Mouse (Mus musculus) hindbrain, postnatal 0 days (tissue): ENCODE measurements at regions not wholly inside any gene's neighbourhood (a gene's known extent, or its start where the extent isn't known, plus 50 kb on each side); places are given as distances from the start of the nearest gene placed in this dataset.
"Not testable (repeated sequence)": the region's sequence is repeated elsewhere in the genome, so short reads cannot be mapped to it uniquely, and the experiment has no call there.

Experiments
- ATAC-seq: fragments of 200-750 bp; cut with Nextera tagmentation; 2 replicates; pipeline ENCODE4 v1.8.0; 2017; ENCODE audit warnings: mild to moderate bottlenecking, moderate TSS enrichment, moderate library complexity
- DNase-seq: peaks from one replicate; pipeline ENCODE4 v3.0.0-alpha.2; 2015; ENCODE audit warnings: low spot score
- H3K27ac ChIP-seq: fragments of 300-500 bp; sonication (generic); 2 replicates; pipeline ENCODE4 v1.5.1; 2014; ENCODE audit warnings: mild to moderate bottlenecking
- H3K27me3 ChIP-seq: fragments of 300-500 bp; sonication (generic); 2 replicates; pipeline ENCODE4 v1.6.1; 2014; ENCODE audit warnings: low read length, mixed read lengths; ENCODE audit not compliant: insufficient read depth
- H3K36me3 ChIP-seq: fragments of 300-500 bp; sonication (generic); 2 replicates; pipeline ENCODE4 v1.6.1; 2014; ENCODE audit warnings: low read length, mixed read lengths; ENCODE audit not compliant: insufficient read depth
- H3K4me1 ChIP-seq: fragments of 300-500 bp; sonication (generic); 2 replicates; pipeline ENCODE4 v1.6.1; 2014; ENCODE audit warnings: antibody characterized with exemption, low read length, mixed read lengths; ENCODE audit not compliant: insufficient read depth
- H3K4me2 ChIP-seq: fragments of 300-500 bp; sonication (generic); 2 replicates; pipeline ENCODE4 v1.6.1; 2014; ENCODE audit warnings: low read depth, mild to moderate bottlenecking, low read length, moderate library complexity, mixed read lengths
- H3K4me3 ChIP-seq: fragments of 300-500 bp; sonication (generic); 2 replicates; pipeline ENCODE4 v1.5.1; 2014; ENCODE audit warnings: low read length
- H3K9ac ChIP-seq: fragments of 300-500 bp; sonication (generic); replicated peaks from 2 replicates; pipeline ENCODE4 v1.6.1; 2014; ENCODE audit warnings: mild to moderate bottlenecking, low read length, moderate library complexity, mixed read lengths
- H3K9me3 ChIP-seq: fragments of 300-500 bp; sonication (generic); 2 replicates; pipeline ENCODE4 v1.6.1; 2016; ENCODE audit warnings: low read length, mixed read lengths
- CTCF ChIP-seq: IDR thresholded peaks from 2 replicates; pipeline ENCODE4 v1.5.1; 2016; ENCODE audit warnings: antibody characterized with exemption, control low read depth, low read depth
- WGBS: fragments of 180-500 bp; shearing (Covaris S2); extraction: QIAGEN DNeasy Blood & Tissue Kit; methylation state at CpG from one replicate; pipeline ENCODE4 v1.1.7; 2014; 5-methylcytosine and 5-hydroxymethylcytosine counted together

DNA sequence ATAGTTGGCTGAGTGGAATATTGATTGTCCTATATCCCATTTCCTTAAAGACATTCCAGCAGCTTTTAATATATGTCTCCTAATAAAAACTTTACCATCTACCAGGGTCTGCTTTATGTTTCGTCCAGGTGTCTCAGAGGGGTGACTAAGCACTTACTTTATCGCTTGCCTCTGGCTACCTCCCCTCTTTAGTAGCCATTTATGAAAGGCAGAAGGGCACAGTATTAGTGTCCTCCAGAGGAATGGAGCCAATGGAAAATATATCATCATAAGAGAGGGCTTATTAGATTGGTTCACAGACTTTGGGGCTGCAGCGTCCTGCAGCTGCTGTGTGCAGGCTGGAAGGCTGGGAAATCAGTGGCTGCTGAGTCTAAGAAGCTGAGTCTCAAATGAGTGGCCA, 271.8 kb upstream of the Slc39a10 start:
- Histone ChIP-seq H3K4me3 (no peak overlapping the region), H3K9me3 (0 out of 2 replicates have a peak, but pooled peaks cover 2% of the 10 kb centered on the region), H3K4me1 (no peaks in the 10 kb centered on the region), H3K27ac (no peak overlapping the region), H3K27me3 (no peaks in the 10 kb centered on the region), H3K36me3 (no peaks in the 10 kb centered on the region), H3K4me2 (no peak overlapping the region), H3K9ac (no peak overlapping the region)
- no peak for TF ChIP-seq CTCF
- DNase-seq: no peak
- ATAC-seq: no peak
- 63% methylated on average over 3 of the region's 3 CpGs for WGBS

DNA sequence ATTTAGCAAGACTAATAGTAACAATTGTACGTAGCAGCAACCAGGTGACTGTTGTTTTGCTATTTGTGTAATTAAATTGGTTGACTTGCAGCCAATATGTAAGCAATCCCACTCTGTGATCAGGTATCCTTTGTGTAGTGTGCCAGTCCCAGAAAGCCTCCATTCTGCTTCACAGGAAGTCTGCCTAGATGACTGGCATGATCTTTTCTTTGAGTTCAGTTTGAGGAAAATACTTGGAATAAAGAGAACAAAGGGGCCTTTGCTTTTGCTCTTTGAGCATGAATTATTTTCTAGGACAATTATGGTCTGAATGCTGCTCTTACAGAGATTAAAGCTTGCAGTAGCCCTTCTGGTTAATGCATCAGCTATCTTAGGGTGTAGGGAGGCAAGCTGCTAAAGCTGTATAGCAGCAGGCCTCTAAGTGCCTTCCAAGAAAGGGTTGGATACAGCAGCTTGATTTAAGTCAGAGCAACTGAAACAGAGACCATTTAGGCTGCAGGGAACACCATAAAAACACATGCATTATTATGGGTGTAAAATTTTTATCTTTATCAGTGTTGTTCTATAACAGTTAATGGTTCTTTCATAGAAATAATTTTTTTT, 271.3 kb upstream of the Slc39a10 start:
- peak; percentile 13 for DNase-seq
- no peak for TF ChIP-seq CTCF
- Histone ChIP-seq H3K36me3 (no peaks in the 10 kb centered on the region), H3K4me1 (no peaks in the 10 kb centered on the region), H3K9ac (no peak overlapping the region), H3K4me2 (no peak overlapping the region), H3K9me3 (0 out of 2 replicates have a peak, but pooled peaks cover 2% of the 10 kb centered on the region), H3K27me3 (no peaks in the 10 kb centered on the region), H3K4me3 (no peak overlapping the region), H3K27ac (no peak overlapping the region)
- 28% methylated on average over 1 of the region's 1 CpGs for WGBS
- peak; percentile 84 for ATAC-seq

DNA sequence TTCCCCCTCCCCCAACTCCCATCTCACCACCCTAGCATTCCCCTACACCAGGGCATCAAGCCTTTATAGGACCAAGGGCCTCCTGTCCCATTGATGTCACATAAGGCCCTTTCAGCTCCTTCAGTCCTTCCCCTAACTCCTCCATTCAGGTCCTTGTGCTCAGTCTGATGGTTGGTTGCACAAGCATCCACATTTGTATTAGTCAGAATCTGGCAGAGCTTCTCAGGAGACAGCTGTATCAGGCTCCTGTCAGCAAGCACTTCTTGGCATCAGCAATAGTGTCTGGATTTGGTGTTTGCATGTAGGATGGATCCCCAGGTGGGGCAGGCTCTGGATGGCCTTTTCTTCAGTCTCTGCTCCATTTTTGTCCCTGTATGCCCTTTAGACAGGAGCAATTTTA, 237.4 kb upstream of the Slc39a10 start:
- not testable (repeated sequence) for H3K27ac ChIP-seq, ATAC-seq, H3K27me3 ChIP-seq, H3K4me2 ChIP-seq, H3K4me3 ChIP-seq, DNase-seq, H3K4me1 ChIP-seq, H3K9ac ChIP-seq, H3K9me3 ChIP-seq, H3K36me3 ChIP-seq

DNA sequence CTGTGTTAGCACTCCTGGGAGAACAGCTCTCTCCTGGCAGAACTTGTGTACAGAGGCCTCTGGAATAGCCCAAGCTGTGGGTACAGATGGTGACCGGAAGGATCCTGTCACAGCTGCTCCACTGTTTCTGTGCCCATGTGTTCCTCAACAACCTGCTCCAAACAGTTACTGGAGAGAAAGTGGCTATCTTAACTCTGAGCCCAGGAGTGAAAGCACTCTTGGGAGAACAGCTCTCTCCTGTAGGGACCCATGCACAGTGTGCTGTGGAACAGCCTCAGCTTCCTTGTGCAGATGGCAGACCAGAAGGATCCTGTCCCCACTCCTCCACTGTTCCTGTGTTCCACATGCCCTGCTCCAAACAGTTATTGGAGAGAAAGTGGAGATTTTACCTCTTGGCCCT, 227.0 kb upstream of the Slc39a10 start:
- no peak for DNase-seq

DNA sequence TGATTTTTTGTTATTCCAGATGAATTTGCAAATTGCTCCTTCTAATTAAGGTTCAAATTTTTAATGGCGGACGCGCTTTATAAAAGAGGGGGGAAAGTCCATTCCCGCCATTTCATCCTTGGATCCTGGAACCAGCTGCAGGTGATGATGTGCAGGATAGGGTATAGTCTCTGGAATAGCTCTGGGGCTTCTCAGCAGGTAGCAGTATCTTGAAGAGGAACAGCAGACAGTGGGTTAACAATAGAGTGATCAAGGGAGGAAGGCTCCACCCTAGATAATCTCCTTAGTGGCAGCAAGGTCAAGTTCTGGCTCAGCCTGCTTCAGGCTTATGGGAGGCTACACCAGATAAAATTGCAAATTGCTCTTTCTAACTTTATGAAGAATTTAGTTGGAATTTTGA, 224.0 kb upstream of the Slc39a10 start:
- ATAC-seq, H3K27me3 ChIP-seq, H3K4me3 ChIP-seq, H3K27ac ChIP-seq, H3K4me1 ChIP-seq, H3K9me3 ChIP-seq, DNase-seq, H3K4me2 ChIP-seq, H3K36me3 ChIP-seq, H3K9ac ChIP-seq: not testable (repeated sequence)
- WGBS: 96% methylated on average over 4 of the region's 4 CpGs

More for the DNA sequence above, 227.0 kb upstream of the Slc39a10 start:
- ATAC-seq: 0 out of 2 replicates have a peak, but pooled peaks have one; percentile 47
- Histone ChIP-seq H3K27ac (no peak overlapping the region), H3K4me3 (no peak overlapping the region), H3K4me1 (no peaks in the 10 kb centered on the region), H3K36me3 (no peaks in the 10 kb centered on the region), H3K27me3 (no peaks in the 10 kb centered on the region), H3K9me3 (no peaks in the 10 kb centered on the region), H3K9ac (no peak overlapping the region), H3K4me2 (no peak overlapping the region)
- no peak for TF ChIP-seq CTCF
- WGBS: 72% methylated on average over 1 of the region's 1 CpGs

DNA sequence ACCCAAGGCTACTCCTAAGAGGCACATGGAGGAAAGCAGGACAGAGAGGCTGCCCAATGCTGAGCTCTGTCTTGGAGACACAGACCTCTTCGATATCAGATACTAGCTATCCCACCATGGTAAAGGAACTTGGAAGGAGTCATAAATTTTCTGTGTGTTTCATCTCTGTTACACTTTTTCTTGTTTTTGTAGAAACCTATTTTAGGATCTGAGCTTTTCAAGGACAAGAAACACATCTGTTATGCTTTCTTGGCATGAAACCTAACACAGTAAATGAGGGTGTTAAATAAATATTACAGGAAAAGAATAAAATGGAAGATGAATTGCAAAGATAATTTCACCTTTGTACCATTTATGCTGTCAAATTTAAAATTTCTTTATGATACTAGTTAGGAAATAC, 219.8 kb upstream of the Slc39a10 start:
- TF ChIP-seq CTCF: no peak
- H3K4me3 ChIP-seq: no peak overlapping the region
- DNase-seq: no peak
- no peaks in the 10 kb centered on the region for H3K36me3 ChIP-seq
- ATAC-seq: no peak
- H3K27me3 ChIP-seq: no peaks in the 10 kb centered on the region
- no peaks in the 10 kb centered on the region for H3K4me1 ChIP-seq
- no peaks in the 10 kb centered on the region for H3K9me3 ChIP-seq
- H3K4me2 ChIP-seq: no peak overlapping the region
- WGBS: 74% methylated on average over 1 of the region's 1 CpGs
- no peak overlapping the region for H3K9ac ChIP-seq
- no peak overlapping the region for H3K27ac ChIP-seq

DNA sequence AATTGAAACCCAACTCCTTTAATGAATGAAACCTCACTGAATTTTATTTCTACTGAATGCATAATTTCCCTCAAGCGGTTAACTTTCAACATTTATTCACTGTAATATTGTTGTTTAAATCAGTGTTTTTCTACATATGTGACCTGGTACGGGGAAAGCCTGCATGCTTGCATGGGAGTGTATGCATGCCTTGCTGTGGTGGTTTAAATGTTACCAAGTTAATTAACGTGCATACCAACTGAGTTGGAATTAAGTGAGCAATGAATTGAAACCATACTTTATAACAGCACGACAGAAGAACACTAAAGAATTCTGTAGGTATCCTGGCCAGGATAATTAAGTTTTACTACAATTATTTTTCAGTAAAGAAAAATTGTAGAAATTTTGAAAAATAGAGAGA, 211.4 kb upstream of the Slc39a10 start:
- WGBS: 73% methylated on average over 4 of the region's 4 CpGs
- H3K4me1 ChIP-seq: no peaks in the 10 kb centered on the region
- ATAC-seq: no peak
- H3K4me2 ChIP-seq: no peak overlapping the region
- H3K9ac ChIP-seq: no peak overlapping the region
- H3K36me3 ChIP-seq: no peaks in the 10 kb centered on the region
- TF ChIP-seq CTCF: no peak
- H3K4me3 ChIP-seq: no peak overlapping the region
- H3K27me3 ChIP-seq: no peaks in the 10 kb centered on the region
- no peak overlapping the region for H3K27ac ChIP-seq
- DNase-seq: no peak
- H3K9me3 ChIP-seq: no peaks in the 10 kb centered on the region
